Mouse (Mus musculus) heart, embryonic 14.5 days (tissue): ENCODE data around the gene Gm45021. TPM values are rescaled to one million over a fixed set of nuclear protein-coding genes. Genes with fewer than 3 reads are reported as not detected.

Experiments
- ATAC-seq: fragments of 200-750 bp; cut with Nextera tagmentation; 2 replicates; pipeline ENCODE4 v1.8.0; 2017; ENCODE audit warnings: low read depth, moderate TSS enrichment; ENCODE audit not compliant: insufficient number of reproducible peaks, insufficient read depth, low FRiP score
- H3K27ac ChIP-seq, 2 experiments: fragments of 200-500 bp in 1 of 2; fragments of 300-500 bp in 1 of 2; sonication (generic) in 1 of 2; replicated peaks in 1 of 2; 2 replicates each; pipeline ENCODE4 v1.5.1; 2012 to 2014; ENCODE audit warnings: low read depth in 2 of 2, low read length in 2 of 2, control low read depth in 1 of 2, mild to moderate bottlenecking in 1 of 2, mixed read lengths in 1 of 2; ENCODE audit not compliant: control insufficient read depth in 1 of 2, insufficient read depth in 1 of 2
- H3K27me3 ChIP-seq: fragments of 300-500 bp; sonication (generic); 2 replicates; pipeline ENCODE4 v1.6.1; 2014; ENCODE audit warnings: mild to moderate bottlenecking, low read length, control low read depth; ENCODE audit not compliant: control insufficient read depth, insufficient read depth
- H3K36me3 ChIP-seq: fragments of 300-500 bp; sonication (generic); 2 replicates; pipeline ENCODE4 v1.6.1; 2014; ENCODE audit warnings: mild to moderate bottlenecking, control low read depth, low read length, mixed read lengths; ENCODE audit not compliant: control insufficient read depth, insufficient read depth
- H3K4me1 ChIP-seq, 2 experiments: fragments of 200-500 bp in 1 of 2; fragments of 300-500 bp in 1 of 2; sonication (generic) in 1 of 2; 2 replicates each; pipeline ENCODE4 v1.6.1; 2012 to 2014; ENCODE audit warnings: low read length in 2 of 2, control low read depth in 1 of 2, mixed read lengths in 1 of 2; ENCODE audit not compliant: control insufficient read depth in 2 of 2, insufficient read depth in 2 of 2
- H3K4me2 ChIP-seq: fragments of 300-500 bp; sonication (generic); 2 replicates; pipeline ENCODE4 v1.6.1; 2014; ENCODE audit warnings: mild to moderate bottlenecking, low read length
- H3K4me3 ChIP-seq, 2 experiments: fragments of 200-500 bp in 1 of 2; fragments of 300-500 bp in 1 of 2; sonication (generic) in 1 of 2; 2 replicates each; pipeline ENCODE4 v1.5.1; 2012 to 2014; ENCODE audit warnings: low read length in 2 of 2, mild to moderate bottlenecking in 2 of 2, control low read depth in 1 of 2, low read depth in 1 of 2, moderate library complexity in 1 of 2; ENCODE audit not compliant: control insufficient read depth in 1 of 2, insufficient read depth in 1 of 2
- H3K9ac ChIP-seq: fragments of 300-500 bp; sonication (generic); 2 replicates; pipeline ENCODE4 v1.6.1; 2014; ENCODE audit warnings: mild to moderate bottlenecking, low read length
- H3K9me3 ChIP-seq: fragments of 300-500 bp; sonication (generic); 2 replicates; pipeline ENCODE4 v1.6.1; 2016; ENCODE audit warnings: low read length, control low read depth; ENCODE audit not compliant: control insufficient read depth
- WGBS: fragments of 180-500 bp; shearing (Covaris S2); extraction: QIAGEN DNeasy Blood & Tissue Kit; methylation state at CpG from one replicate; pipeline ENCODE4 v1.1.7; 2014; 5-methylcytosine and 5-hydroxymethylcytosine counted together
- polyA plus RNA-seq: library from polyadenylated mRNA; unstranded; fragments of >200 nt; fragmentation: Nextera tagmentation; extraction: Ambion mirVana; gene quantifications from 2 replicates; pipeline ENCODE4 v1.2.1, GENCODE M21; 2014

The Gm45021 gene
- polyA plus RNA-seq, 1 experiment from 2014 or later = 1.3 TPM

- 75% methylated on average over 4 of the region's 4 CpGs for WGBS
- H3K9ac ChIP-seq = no peak overlapping the region
- peaks cover 10% of the 10 kb centered on the region for H3K36me3 ChIP-seq
- no peak for ATAC-seq
- no peak overlapping the region for H3K4me2 ChIP-seq
- no peaks in the 10 kb centered on the region for H3K27me3 ChIP-seq
- H3K27ac ChIP-seq = peak overlapping the region; percentile 7 to 53; a peak in 3 of 4 replicates
- peaks cover 27 to 40% of the 10 kb centered on the region in 2 experiments for H3K4me1 ChIP-seq
- no peaks in the 10 kb centered on the region for H3K9me3 ChIP-seq
- H3K4me3 ChIP-seq = no peak overlapping the region
These were observed 23.6 kb upstream of the Gm45021 start for GRCm38 (mm10) chr6:48565693-48566310.

DNA sequence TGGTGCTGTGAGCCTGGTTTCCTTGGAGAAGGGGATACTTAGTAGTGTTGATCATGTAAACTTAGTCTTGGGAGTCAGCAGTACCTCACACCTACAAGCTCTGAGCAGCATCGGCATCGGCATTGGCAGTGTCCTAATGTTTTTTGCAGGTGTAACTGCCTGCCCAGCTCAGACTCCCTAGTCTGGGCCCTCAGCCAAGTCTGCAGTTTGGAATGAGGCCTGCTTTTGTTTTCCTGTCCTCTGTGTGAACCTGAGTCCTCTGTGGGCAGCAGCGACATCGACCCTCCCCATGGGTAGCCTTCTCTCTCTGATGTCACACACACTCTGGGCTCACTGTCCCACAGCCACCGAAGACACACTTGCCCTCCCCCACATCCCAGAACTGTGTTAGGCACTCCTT, 23.1 kb upstream of the Gm45021 start:
- Histone ChIP-seq H3K9ac (no peak overlapping the region), H3K27ac (peak overlapping the region; percentile 13 to 53)

DNA sequence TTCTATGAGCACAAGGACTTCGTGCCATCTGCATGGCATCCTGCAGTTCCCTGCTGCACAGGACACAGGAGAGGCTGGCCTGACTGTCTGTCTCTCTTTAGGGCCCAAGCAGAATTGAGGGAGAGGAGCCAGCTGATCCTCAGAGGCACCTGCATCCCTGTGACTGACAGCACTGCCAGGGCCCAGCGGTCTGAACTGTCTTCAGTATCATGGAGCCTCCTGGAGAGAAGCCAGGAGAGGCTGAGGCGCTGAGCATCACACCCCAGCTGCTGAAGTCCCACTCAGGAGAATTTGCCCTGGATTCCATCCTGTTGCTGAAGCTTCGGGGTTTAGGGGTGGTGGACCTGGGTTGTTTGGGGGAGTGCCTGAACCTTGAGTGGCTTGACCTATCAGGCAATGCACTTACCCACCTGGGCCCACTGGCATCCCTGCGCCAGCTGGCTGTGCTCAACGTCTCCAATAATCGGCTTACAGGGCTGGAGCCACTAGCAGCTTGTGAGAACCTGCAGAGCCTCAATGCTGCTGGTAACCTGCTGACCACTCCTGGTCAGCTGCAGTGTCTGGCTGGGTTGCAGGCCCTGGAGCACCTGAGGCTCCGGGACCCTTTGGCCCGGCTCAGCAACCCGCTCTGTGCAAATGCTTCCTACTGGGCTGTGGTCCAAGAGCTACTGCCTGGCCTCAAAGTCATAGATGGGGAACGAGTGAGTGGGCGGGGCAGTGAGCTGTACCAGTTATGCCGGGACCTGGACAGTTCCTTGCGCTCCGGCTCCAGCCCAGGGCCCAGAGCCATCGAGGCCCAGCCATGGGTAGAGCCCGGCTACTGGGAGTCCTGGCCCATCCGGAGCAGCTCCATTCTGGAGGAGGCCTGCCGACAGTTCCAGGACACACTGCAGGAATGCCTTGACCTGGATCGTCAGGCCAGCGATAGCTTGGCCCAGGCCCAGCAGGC, 21.1 kb upstream of the Gm45021 start:
- H3K36me3 ChIP-seq = peaks cover 6% of the 10 kb centered on the region
- H3K27me3 ChIP-seq = no peaks in the 10 kb centered on the region
- peak; percentile 58 for ATAC-seq
- no peaks in the 10 kb centered on the region for H3K9me3 ChIP-seq
- H3K27ac ChIP-seq = peak overlapping the region; percentile 58 to 81
- H3K9ac ChIP-seq = peak overlapping the region; percentile 51
- peak overlapping the region; percentile 52 for H3K4me2 ChIP-seq
- peaks cover 41 to 55% of the 10 kb centered on the region in 2 experiments for H3K4me1 ChIP-seq
- peak overlapping the region in 1 of 2 experiments; percentile 2; a peak in 1 of 4 replicates for H3K4me3 ChIP-seq
- WGBS = 24% methylated on average over 21 of the region's 21 CpGs

More for the DNA sequence above, 23.1 kb upstream of the Gm45021 start:
- H3K9me3 ChIP-seq = no peaks in the 10 kb centered on the region
- peaks cover 27 to 40% of the 10 kb centered on the region in 2 experiments for H3K4me1 ChIP-seq
- H3K27me3 ChIP-seq = no peaks in the 10 kb centered on the region
- WGBS = 6% methylated on average over 5 of the region's 5 CpGs
- peak; percentile 31; the same call in 1 of the 2 replicates for ATAC-seq
- no peak overlapping the region for H3K4me2 ChIP-seq
- no peak overlapping the region for H3K4me3 ChIP-seq
- peaks cover 10% of the 10 kb centered on the region for H3K36me3 ChIP-seq

- peak overlapping the region; percentile 51 for H3K9ac ChIP-seq
- H3K27ac ChIP-seq = peak overlapping the region; percentile 58 to 81
- no peaks in the 10 kb centered on the region for H3K9me3 ChIP-seq
- H3K4me2 ChIP-seq = peak overlapping the region; percentile 52
- H3K4me1 ChIP-seq = peaks cover 46 to 56% of the 10 kb centered on the region in 2 experiments
- peak overlapping the region in 1 of 2 experiments; percentile 2; a peak in 1 of 4 replicates for H3K4me3 ChIP-seq
- WGBS = 36% methylated on average over 8 of the region's 8 CpGs
- peaks cover 6% of the 10 kb centered on the region for H3K36me3 ChIP-seq
- no peaks in the 10 kb centered on the region for H3K27me3 ChIP-seq
- no peak for ATAC-seq
These were observed 20.2 kb upstream of the Gm45021 start for GRCm38 (mm10) chr6:48569065-48569807.

GRCm38 (mm10) chr6:48572014-48572413, 17.4 kb upstream of the Gm45021 start:
- no peaks in the 10 kb centered on the region for H3K27me3 ChIP-seq
- H3K4me1 ChIP-seq = peaks cover 36 to 41% of the 10 kb centered on the region in 2 experiments
- peak overlapping the region; percentile 54 to 70; a peak in 3 of 4 replicates for H3K27ac ChIP-seq
- no peaks in the 10 kb centered on the region for H3K36me3 ChIP-seq
- no peak for ATAC-seq
- peak overlapping the region; percentile 12; the same call in 1 of the 2 replicates for H3K4me2 ChIP-seq
- H3K9ac ChIP-seq = no peak overlapping the region
- peak overlapping the region in 1 of 2 experiments; percentile 11; a peak in 1 of 4 replicates for H3K4me3 ChIP-seq
- 84% methylated on average over 5 of the region's 5 CpGs for WGBS
- H3K9me3 ChIP-seq = no peaks in the 10 kb centered on the region

- Histone ChIP-seq H3K4me2 (peak within 1 kb of the TSS; percentile 12; the same call in 1 of the 2 replicates), H3K36me3 (no peaks in the 10 kb centered on the region), H3K9ac (peak within 1 kb of the TSS; percentile 38; the same call in 1 of the 2 replicates), H3K4me1 (peaks cover 36% of the 10 kb centered on the region in 2 experiments), H3K9me3 (no peaks in the 10 kb centered on the region), H3K27ac (peak within 1 kb of the TSS; percentile 70 to 74), H3K27me3 (no peaks in the 10 kb centered on the region), H3K4me3 (peak within 1 kb of the TSS in 1 of 2 experiments; percentile 11; a peak in 1 of 4 replicates)
- no peak for ATAC-seq
- 20% methylated on average over 6 of the region's 6 CpGs for WGBS
These were observed 16.8 kb upstream of the Gm45021 start, which contains the start of gene Rarres2 for GRCm38 (mm10) chr6:48572572-48573061. TSS of gene Rarres2 (minus strand) at chr6:48572789.
